Mouse (Mus musculus) embryonic fibroblast, embryonic 13.5 days (primary cell): ENCODE results near the gene Nipa2. TPM values are rescaled to one million over a fixed set of nuclear protein-coding genes. Genes with fewer than 3 reads are reported as not detected.

Source experiments
- H3K27ac ChIP-seq: 2 replicates; pipeline ENCODE4 v1.5.1; 2012; ENCODE audit warnings: low read length, control low read depth, inconsistent platforms; ENCODE audit not compliant: insufficient read depth
- H3K4me1 ChIP-seq: 2 replicates; pipeline ENCODE4 v1.6.1; 2011; ENCODE audit warnings: low read length; ENCODE audit not compliant: control insufficient read depth, insufficient read depth
- H3K4me3 ChIP-seq: 2 replicates; pipeline ENCODE4 v1.5.1; 2011; ENCODE audit warnings: mild to moderate bottlenecking, control low read depth, low read length; ENCODE audit not compliant: insufficient read depth
- CTCF ChIP-seq: IDR thresholded peaks from 2 replicates; pipeline ENCODE4 v1.5.1; 2011; ENCODE audit warnings: mild to moderate bottlenecking, control low read depth, low read length, moderate library complexity, borderline replicate concordance; ENCODE audit not compliant: insufficient read depth
- POLR2A ChIP-seq: IDR thresholded peaks from 2 replicates; pipeline ENCODE4 v1.6.1; 2011; ENCODE audit warnings: low read depth, mild to moderate bottlenecking, control low read depth, low read length, moderate library complexity
- polyA plus RNA-seq: library from polyadenylated mRNA; stranded (reverse); fragments of >200 nt; gene quantifications from 2 replicates; pipeline ENCODE4 v1.2.4, GENCODE M21; 2011; ENCODE audit warnings: low read depth; ENCODE audit not compliant: missing spikeins, insufficient read length

Gene Nipa2
- polyA plus RNA-seq, 1 experiment, result 56.6 TPM

- no peak for TF ChIP-seq CTCF
- TF ChIP-seq POLR2A, result no peak
These were observed 20.8 kb upstream of the Nipa2 start for GRCm38 (mm10) chr7:55983107-55983506.

DNA sequence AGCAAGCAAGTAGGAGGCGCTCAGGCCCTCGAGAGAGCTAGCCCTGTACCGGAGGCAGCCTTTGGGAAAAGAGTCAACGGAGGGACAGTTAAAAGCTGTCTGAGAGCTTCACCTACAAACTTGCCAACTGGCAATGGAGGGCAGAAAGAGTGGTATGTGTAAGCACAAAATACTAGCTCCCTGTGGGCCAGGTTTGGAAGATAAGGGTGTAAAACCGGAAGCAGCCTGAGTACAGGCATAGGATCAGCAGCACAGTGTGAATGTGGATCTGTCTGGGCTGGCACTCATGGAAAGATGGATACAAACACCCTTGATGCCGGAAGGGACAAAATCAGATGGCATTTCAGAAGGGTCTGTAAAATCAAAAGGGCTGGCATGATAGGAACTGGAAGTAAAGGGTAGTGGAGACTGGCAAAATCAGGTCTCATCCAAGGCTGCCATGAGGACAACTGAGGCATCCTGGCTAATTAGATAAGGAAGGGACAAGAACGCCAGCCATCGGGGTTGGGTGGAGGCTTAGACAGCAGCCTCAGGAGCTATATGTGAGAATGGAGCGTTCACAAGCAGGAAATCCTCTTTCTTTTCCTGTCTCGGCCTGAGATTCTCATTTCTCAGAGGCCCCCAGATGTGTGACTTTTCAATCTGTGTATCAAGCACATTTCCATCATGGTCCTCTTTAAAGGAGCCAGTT lies 19.9 kb upstream of the Nipa2 start:
- Histone ChIP-seq H3K4me1 (no peaks in the 10 kb centered on the region; the same call in 1 of the 2 replicates), H3K27ac (no peak overlapping the region), H3K4me3 (no peak overlapping the region)
- TF ChIP-seq POLR2A, result no peak
- TF ChIP-seq CTCF, result no peak

More at GRCm38 (mm10) chr7:55983107-55983506, 20.8 kb upstream of the Nipa2 start:
- Histone ChIP-seq H3K4me3 (no peak overlapping the region), H3K4me1 (no peaks in the 10 kb centered on the region; the same call in 1 of the 2 replicates), H3K27ac (no peak overlapping the region)

- H3K27ac ChIP-seq, result no peak overlapping the region
- TF ChIP-seq CTCF, result no peak
- TF ChIP-seq POLR2A, result no peak
- H3K4me1 ChIP-seq, result no peaks in the 10 kb centered on the region; the same call in 1 of the 2 replicates
- no peak overlapping the region for H3K4me3 ChIP-seq
These were observed 19.2 kb upstream of the Nipa2 start for GRCm38 (mm10) chr7:55981511-55981910.

GRCm38 (mm10) chr7:55974429-55974828 lies 12.2 kb upstream of the Nipa2 start:
- no peaks in the 10 kb centered on the region for H3K4me1 ChIP-seq
- no peak overlapping the region for H3K27ac ChIP-seq
- H3K4me3 ChIP-seq, result no peak overlapping the region
- TF ChIP-seq POLR2A, result no peak
- TF ChIP-seq CTCF, result no peak

DNA sequence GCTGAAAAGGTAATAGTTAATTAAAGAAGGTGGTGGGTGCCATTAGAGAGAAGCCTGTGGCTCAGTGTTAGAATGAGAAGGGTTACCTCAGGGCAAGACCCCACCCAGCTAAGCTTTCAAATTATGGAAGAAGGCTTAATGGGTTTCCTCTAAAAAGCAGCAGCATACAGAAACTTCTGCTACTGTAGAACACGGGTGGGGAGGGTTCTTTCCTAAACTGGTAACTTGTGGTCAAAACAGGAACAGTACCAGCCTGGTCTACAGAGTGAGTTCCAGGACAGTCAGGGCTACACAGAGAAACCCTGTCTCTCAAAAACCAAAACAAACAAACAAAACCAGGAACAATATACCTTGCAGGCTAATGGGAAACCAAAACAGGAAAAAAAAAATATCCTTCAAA lies 7.1 kb upstream of the Nipa2 start:
- TF ChIP-seq POLR2A (no peak), CTCF (no peak)

DNA sequence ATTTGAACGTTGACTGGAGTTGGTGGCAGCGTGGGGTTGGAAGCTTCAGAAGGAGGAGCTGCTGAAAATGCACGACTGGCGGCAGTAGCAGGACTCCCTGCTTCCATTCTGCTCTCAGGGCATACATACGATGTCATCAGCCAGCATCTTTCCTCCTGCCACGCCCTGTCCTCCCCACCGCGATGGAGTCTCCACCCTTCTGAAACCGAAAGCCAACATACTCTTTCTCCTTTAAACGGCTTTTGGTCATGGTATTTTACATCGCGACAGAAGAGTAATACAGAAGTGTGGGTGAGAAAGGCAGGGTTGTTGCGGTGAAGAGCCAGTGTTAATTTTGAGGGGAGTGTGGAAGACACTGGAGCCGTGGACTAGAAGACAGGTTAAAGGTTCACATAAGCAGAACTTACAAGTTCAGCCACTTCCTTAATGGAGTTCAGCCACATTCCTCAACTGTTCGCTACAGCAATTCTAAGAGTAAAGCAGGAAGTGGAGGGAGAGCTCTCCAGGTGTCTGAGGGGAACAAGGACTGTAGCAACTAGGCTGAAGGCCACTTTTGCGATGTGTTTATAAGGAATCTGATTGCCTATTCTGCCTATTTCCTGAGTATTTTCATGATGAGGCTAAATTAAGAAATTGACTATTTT lies 6.1 kb upstream of the Nipa2 start:
- H3K4me1 ChIP-seq, result no peaks in the 10 kb centered on the region
- peak overlapping the region; percentile 25; the same call in 1 of the 2 replicates for H3K4me3 ChIP-seq
- H3K27ac ChIP-seq, result no peak overlapping the region
- TF ChIP-seq POLR2A, result peak; percentile 45
- no peak for TF ChIP-seq CTCF

More for the DNA sequence above, 7.1 kb upstream of the Nipa2 start:
- no peak overlapping the region for H3K27ac ChIP-seq
- H3K4me1 ChIP-seq, result no peaks in the 10 kb centered on the region
- H3K4me3 ChIP-seq, result no peak overlapping the region

DNA sequence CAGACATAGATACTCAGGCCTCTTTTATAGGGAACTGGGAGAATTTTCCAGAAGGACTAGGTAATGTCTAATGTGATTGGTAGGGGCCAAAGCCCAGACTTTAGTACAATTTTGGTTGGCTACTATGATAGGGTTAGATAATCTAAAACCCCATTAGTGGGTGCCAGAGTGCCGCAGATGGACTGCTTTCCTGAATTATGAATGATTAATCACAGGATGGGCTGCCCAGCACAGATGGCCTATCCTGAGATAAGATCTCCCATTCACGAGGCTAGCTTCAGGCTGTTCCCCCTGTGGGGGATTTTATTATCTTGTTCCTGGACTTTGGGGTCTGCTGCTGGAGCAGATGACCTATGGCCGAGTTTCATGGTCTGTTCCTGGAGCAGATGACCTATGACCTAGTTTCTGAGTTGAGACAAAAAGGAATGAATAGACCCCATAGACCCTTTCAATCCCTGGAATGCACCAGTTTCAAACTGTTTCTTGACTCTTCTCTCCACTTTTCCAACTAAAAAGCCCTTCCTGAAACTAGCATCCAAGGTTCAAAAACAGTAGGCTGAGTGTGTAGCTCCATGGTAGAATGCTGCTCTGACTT lies 4.7 kb upstream of the Nipa2 start:
- Histone ChIP-seq H3K27ac (no peak overlapping the region), H3K4me1 (no peaks in the 10 kb centered on the region), H3K4me3 (no peak overlapping the region)
- TF ChIP-seq POLR2A, result no peak
- TF ChIP-seq CTCF, result no peak

DNA sequence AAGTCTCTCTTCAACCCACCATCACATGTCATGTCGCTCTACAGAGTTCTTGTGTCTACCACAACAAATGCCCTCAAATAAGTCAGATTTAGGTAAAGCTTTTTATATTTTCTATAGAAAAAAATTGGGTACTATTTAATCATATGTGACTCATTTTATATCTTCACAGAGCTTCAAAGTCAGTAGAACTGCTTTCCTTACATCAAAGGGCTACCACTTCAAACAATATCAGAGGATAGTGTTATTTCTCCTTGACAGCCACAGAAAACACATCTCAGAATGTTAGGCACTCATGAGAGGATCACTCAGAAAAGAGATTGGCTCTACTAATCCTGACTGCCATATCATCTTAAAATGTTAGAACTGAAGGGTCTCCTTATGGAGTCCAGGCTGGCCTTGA lies 1.8 kb downstream of the Nipa2 start:
- peaks cover 4% of the 10 kb centered on the region; the same call in 1 of the 2 replicates for H3K4me1 ChIP-seq
- no peak overlapping the region for H3K27ac ChIP-seq
- TF ChIP-seq POLR2A (no peak), CTCF (no peak)

GRCm38 (mm10) chr7:55959801-55960200 lies 2.5 kb downstream of the Nipa2 start:
- TF ChIP-seq CTCF (no peak), POLR2A (no peak)
- Histone ChIP-seq H3K4me1 (peaks cover 4% of the 10 kb centered on the region; the same call in 1 of the 2 replicates), H3K4me3 (no peak overlapping the region), H3K27ac (no peak overlapping the region)

More for the DNA sequence above, 1.8 kb downstream of the Nipa2 start:
- peak overlapping the region; percentile 40 for H3K4me3 ChIP-seq

- Histone ChIP-seq H3K4me3 (no peak overlapping the region), H3K4me1 (peaks cover 4% of the 10 kb centered on the region; the same call in 1 of the 2 replicates), H3K27ac (no peak overlapping the region)
- TF ChIP-seq POLR2A, result no peak
- no peak for TF ChIP-seq CTCF
These were observed 4.4 kb downstream of the Nipa2 start for GRCm38 (mm10) chr7:55957916-55958315.
